Mouse (Mus musculus) cerebellum, adult 11 months (tissue): ENCODE data around the gene Atp6v1c2.

Experiments
- DNase-seq: peaks from one replicate; pipeline ENCODE4 v3.0.0; 2022

Atp6v1c2 gene

DNA sequence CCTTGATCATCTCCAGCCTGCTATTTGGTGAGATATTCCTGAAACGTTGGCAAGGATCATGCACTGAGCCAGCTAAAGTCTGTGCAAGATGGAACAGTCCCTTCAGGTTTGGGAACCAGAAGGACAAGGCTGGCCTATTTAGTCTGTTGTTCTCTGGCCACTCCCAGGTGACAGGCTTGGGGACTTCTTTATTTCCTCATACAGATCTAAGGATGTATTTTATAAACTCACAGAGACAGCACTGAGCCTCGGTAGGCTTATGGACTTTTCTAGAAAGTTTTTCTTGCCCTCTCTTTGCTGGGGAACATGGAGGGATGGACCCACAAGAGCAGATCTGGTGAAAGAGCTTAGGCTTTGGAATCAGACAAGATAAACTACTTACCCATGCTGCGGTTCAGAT lies at the start of gene Atp6v1c2:
Gene Atp6v1c2, minus strand, starts transcription at position 101 of the 400 bp plus-strand sequence.
- no peak for DNase-seq

DNA sequence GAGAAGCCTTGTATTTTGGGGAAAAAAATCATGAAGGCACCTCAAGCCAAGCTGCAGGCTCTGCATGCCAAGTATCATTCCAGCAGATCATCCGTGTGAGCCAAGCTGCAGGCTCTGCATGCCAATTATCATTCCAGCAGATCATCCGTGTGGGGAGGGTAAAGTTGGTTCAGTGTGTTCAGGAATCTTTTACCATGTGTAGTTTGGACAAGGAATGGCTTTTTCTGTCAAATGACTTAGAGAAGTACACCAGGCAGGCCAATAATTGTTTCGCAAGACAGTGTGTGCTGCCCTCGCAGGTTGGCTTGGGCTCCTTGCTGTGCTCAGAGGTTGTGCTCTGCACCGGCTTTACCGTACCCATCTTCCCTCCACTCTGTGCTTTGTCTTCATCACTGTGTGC lies 47.4 kb upstream of the Atp6v1c2 start:
- no peak for DNase-seq

DNA sequence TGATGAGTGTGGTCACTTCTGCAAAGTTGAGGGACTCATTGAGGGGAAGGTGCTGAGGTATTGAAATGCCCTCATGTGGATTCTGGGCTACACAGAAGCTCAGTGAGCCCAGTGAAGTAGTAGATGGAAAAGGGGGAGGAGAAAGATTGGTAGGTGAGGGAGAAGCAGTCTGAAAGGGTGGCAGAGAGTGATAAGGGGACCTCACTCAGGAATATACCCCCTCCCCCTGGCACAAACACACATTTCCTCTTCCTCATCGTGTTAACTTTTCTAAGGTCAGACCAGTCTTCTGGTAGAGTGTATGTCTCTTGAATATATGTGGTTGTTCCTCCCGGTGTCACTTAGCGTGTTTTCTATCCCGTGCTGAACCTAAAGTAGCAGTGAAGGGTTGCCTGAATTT lies 46.1 kb upstream of the Atp6v1c2 start:
- no peak for DNase-seq

DNA sequence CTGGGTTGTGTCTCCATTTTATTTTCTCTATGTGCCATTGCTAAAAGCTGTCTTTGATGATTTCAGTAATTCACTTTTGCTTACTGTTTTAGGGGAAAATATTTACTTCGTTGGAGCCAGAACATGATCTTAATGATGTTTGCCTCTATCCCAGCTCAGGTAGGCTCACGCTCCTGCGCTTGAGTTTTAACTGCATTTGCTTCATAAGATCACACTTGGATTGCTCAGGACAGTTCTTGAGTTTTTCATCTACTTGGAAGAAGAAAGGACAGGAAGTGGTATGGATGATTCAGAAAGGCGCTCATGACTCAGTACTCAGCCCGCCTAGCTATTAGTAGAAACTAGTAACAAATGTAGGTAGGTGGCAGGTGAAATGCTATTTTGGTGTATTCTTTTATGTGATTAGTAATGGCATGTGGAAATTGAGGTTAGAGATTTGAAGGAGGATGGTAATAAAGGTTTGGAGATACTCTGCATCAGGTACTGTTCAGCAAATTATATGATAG lies 44.4 kb upstream of the Atp6v1c2 start:
- DNase-seq, result no peak

- DNase-seq, result no peak
Measured at GRCm38 (mm10) chr12:17372696-17373095, 43.5 kb upstream of the Atp6v1c2 start.

DNA sequence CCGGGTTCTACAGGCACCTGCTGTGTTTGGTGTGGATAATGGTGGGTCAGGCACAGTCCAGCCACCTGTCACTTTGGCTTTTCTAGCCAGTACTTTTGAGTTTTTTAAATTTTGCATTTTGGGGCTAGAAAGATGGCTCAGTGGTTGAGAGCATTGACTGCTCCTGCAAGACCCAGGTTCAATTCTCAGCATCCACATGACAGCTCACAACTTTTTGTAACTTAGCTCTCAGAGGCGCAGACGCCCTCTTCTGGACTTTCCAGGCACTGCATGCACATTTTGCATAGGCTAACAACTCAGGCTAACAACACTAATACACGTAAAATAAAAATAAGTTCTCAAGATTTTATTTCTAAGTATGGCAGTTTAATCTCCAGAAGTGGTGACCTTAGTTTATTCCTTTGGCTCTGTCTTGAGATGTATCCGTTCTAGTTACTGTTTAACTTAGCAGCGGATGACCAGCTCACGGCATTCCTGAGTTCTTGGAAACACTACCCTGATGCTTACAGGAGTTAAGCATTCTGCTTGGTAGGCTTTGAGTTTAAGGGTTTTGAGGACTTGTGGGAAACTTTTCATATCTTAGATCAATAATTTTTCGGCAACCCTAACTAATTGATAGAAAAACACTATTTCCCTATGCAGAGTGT lies 42.6 kb upstream of the Atp6v1c2 start:
- DNase-seq, result no peak

GRCm38 (mm10) chr12:17369551-17370325 lies 40.6 kb upstream of the Atp6v1c2 start:
- no peak for DNase-seq

GRCm38 (mm10) chr12:17369111-17369510 lies 40.0 kb upstream of the Atp6v1c2 start:
- no peak for DNase-seq

DNA sequence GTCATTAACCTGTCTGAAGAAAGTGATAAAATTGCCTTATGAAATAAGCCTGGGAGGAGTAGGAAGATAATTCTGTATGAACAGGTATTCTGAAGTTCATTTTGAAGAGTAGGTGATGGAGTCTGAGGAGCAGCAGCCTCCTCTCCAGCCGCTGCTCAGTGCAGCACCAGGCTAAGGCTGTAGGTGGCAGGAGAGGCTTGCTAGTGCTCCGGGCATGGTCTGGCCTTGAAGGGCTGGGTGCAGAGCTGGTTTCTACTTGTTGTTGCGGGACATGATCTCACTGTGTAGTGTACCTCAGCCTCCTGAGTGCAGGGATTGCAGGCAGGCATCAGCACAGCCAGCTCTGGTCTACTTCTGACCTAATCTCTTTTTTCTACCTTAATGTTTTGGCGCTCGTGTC lies 37.8 kb upstream of the Atp6v1c2 start:
- DNase-seq, result no peak

GRCm38 (mm10) chr12:17362316-17362715 lies 33.2 kb upstream of the Atp6v1c2 start:
- no peak for DNase-seq

DNA sequence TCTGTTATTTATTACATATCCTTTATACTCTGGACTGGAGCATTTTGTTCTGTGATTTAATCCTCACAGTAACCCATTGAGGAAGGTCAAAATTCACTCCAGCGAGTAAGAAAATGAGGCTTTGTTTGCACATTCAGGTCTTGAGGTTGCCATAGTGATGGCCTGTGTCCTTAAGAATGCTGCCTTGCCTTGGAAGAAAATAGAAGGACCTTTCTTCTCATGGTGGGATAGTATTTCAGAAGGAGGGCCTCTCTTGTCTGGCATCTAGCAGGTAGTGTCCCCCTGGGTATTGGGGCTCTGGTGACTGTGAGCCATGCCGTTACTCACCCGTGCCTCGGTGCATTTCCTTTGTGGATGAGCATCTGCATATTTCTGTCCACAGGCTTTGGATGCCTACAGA lies 31.5 kb upstream of the Atp6v1c2 start:
- no peak for DNase-seq

GRCm38 (mm10) chr12:17360104-17360503 lies 30.9 kb upstream of the Atp6v1c2 start:
- no peak for DNase-seq

- DNase-seq, result no peak
Measured at GRCm38 (mm10) chr12:17358981-17359380, 29.8 kb upstream of the Atp6v1c2 start.

DNA sequence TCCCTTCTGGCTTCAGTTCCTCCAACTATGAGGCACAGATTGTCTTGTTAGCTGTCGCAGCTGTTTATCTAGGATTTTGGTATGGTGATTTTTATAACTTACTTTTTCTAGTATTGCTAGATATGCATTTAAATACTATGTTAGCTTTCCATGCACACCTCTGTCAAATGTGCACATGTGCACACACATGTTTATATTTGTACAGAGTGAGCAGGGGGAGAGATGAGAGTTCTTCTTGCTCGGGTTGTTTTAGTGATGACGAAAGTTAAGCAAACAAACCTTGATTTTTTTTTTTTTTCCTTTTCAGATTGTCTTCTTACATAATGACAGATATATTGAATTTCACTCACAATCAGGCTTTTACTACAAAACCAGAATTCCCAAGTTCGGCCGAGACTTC lies 28.6 kb upstream of the Atp6v1c2 start:
- DNase-seq, result no peak

- DNase-seq, result no peak
Measured at GRCm38 (mm10) chr12:17356853-17357252, 27.7 kb upstream of the Atp6v1c2 start.

DNA sequence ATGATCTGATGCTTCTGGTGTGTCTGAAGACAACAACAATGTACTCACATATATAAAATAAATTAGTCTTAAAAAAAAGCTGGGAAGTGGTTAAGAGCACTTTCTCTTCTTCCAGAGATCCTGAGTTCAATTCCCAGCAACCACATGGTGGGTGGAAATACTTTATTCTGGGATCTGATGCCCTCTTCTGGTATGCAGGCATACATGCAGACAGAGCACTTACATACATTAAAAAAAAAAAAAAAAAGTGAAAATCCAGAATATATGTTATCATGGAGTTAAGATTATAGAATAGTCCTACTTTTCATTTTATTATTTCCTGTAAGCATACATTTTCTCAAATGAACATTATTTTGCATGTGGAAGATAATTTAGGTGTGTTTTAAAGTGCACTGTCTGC lies 20.9 kb upstream of the Atp6v1c2 start:
- no peak for DNase-seq

- peak; percentile 82 for DNase-seq
Measured at GRCm38 (mm10) chr12:17348048-17349036, 19.2 kb upstream of the Atp6v1c2 start, which contains the start of gene Nol10. Gene Nol10 (plus strand): TSS chr12:17348458.

DNA sequence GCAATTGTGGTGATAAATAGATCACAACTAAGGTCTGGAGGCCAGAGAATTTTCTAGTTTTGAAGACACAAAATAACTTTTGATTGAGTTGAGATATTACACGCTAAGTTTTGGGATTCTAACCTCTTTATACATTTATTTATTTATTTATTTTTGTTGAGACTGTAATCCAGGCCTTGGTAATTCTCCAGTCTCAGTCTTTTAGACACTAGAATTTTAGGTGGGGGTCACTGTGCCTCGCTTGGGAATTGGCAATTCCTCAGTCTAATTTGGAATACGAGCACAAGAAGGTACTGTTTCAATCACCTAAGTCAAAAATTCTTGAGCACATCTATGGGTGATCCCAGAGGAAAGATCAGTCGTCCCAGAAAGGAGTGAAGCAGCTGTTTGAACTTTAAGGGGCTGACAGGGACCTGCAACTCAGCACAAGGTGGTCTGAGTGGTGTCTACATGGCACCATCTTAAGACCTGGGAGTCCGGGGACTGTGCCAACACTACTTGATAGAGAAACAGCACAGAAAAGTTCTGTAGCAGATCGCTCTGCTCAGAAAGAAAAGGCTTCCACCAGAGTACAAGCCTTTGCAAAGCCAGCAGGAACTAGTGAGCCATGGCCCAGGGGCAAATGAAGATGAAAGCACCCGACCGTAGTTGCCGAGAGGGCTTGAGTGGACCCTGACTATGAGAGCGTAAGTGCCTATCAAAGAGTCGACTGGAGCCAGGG lies 18.3 kb upstream of the Atp6v1c2 start:
- DNase-seq, result peak; percentile 18

DNA sequence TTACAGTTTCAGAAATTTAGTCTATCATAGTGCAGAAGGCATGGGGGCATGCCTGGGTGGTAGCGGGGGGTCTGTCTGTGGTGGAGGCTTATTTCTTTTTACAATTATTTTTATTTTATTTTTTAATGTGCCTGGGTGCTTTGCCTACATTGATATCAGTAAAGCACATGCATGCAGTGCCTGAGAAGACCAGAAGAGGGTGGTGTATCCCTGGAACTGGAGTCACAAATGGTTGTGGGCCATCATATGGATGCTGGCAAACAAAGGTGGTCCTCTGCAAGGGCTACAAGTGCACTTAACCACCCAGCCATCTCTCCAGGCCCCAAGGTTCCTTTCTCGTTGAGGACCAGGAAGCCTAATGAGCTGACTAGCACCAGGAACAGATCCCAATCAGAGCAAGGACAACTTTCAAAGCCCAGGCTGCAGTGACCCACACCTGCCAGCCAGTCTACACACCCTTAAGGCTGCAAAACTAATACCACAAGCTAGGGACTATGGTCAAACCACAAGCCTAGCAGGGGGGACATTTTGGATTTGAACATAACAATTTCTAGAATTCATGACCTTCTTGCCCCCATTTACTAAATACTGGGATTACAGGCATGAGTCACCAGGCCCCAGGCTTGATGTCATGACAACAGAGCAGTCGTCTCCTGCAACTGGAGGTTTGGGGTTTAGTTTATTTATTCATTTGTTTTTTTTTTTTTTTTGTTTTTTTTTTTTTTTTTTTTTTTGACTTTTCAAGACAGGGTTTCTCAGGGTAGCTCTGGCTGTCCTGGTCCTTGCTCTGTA lies 10.2 kb upstream of the Atp6v1c2 start:
- no peak for DNase-seq

GRCm38 (mm10) chr12:17338338-17338737 lies 9.2 kb upstream of the Atp6v1c2 start:
- no peak for DNase-seq

- DNase-seq, result no peak
Measured at GRCm38 (mm10) chr12:17333459-17333858, 4.3 kb upstream of the Atp6v1c2 start.
